Mouse (Mus musculus): ENCODE results near the gene Arhgef28.
"Not testable (repeated sequence)": the region's sequence is repeated elsewhere in the genome, so short reads cannot be mapped to it uniquely, and the experiment has no call there.

Gene Arhgef28

GRCm38 (mm10) chr13:98124113-98124745 lies 82.0 kb downstream of the Arhgef28 start:
- in situ Hi-C loops (cut with MseI, MboI), result no loop called here

- in situ Hi-C loops (cut with MseI, MboI), result no loop called here
Observed at GRCm38 (mm10) chr13:98122766-98123165, 83.5 kb downstream of the Arhgef28 start.

GRCm38 (mm10) chr13:98121993-98122392 lies 84.2 kb downstream of the Arhgef28 start:
- in situ Hi-C loops (cut with MseI, MboI), result no loop called here

GRCm38 (mm10) chr13:98121124-98121470 lies 85.1 kb downstream of the Arhgef28 start:
- in situ Hi-C loops (cut with MseI, MboI), result no loop called here

GRCm38 (mm10) chr13:98120356-98121123 lies 85.7 kb downstream of the Arhgef28 start:
- in situ Hi-C loops (cut with MseI, MboI), result no loop called here

GRCm38 (mm10) chr13:98118291-98118690 lies 87.9 kb downstream of the Arhgef28 start:
- in situ Hi-C loops (cut with MseI, MboI), result no loop called here

- in situ Hi-C loops (cut with MseI, MboI), result no loop called here
Observed at GRCm38 (mm10) chr13:98117566-98118254, 88.5 kb downstream of the Arhgef28 start.

- in situ Hi-C loops (cut with MseI, MboI), result no loop called here
Observed at GRCm38 (mm10) chr13:98115650-98116049, 90.6 kb downstream of the Arhgef28 start.

- in situ Hi-C loops (cut with MseI, MboI), result no loop called here
Observed at GRCm38 (mm10) chr13:98115051-98115450, 91.2 kb downstream of the Arhgef28 start.

GRCm38 (mm10) chr13:98112812-98113503 lies 93.3 kb downstream of the Arhgef28 start:
- in situ Hi-C loops (cut with MseI, MboI), result no loop called here

- in situ Hi-C loops (cut with MseI, MboI), result no loop called here
Observed at GRCm38 (mm10) chr13:98111531-98111930, 94.7 kb downstream of the Arhgef28 start.

- in situ Hi-C loops (cut with MseI, MboI), result no loop called here
Observed at GRCm38 (mm10) chr13:98111021-98111420, 95.2 kb downstream of the Arhgef28 start.

GRCm38 (mm10) chr13:98108481-98108880 lies 97.8 kb downstream of the Arhgef28 start:
- in situ Hi-C loops (cut with MseI, MboI), result not testable (repeated sequence)

- in situ Hi-C loops (cut with MseI, MboI), result no loop called here
Observed at GRCm38 (mm10) chr13:98107621-98108020, 98.6 kb downstream of the Arhgef28 start.

GRCm38 (mm10) chr13:98095966-98096365 lies 110.3 kb downstream of the Arhgef28 start:
- in situ Hi-C loops (cut with MseI, MboI), result no loop called here

GRCm38 (mm10) chr13:98094332-98094731 lies 111.9 kb downstream of the Arhgef28 start:
- in situ Hi-C loops (cut with MseI, MboI), result no loop called here

GRCm38 (mm10) chr13:98093483-98093882 lies 112.8 kb downstream of the Arhgef28 start:
- in situ Hi-C loops (cut with MseI, MboI), result no loop called here

GRCm38 (mm10) chr13:98092354-98093002 lies 113.8 kb downstream of the Arhgef28 start:
- in situ Hi-C loops (cut with MseI, MboI), result no loop called here

GRCm38 (mm10) chr13:98079640-98080039 lies 126.6 kb downstream of the Arhgef28 start:
- in situ Hi-C loops (cut with MseI, MboI), result no loop called here

GRCm38 (mm10) chr13:98078251-98078650 lies 128.0 kb downstream of the Arhgef28 start:
- in situ Hi-C loops (cut with MseI, MboI), result no loop called here

- in situ Hi-C loops (cut with MseI, MboI), result no loop called here
Observed at GRCm38 (mm10) chr13:98077216-98077615, 129.0 kb downstream of the Arhgef28 start.

GRCm38 (mm10) chr13:98074871-98075270 lies 131.4 kb downstream of the Arhgef28 start:
- in situ Hi-C loops (cut with MseI, MboI), result no loop called here
